Mouse (Mus musculus): ENCODE measurements at regions not wholly inside any gene's neighbourhood (a gene's known extent, or its start where the extent isn't known, plus 50 kb on each side); places are given as distances from the start of the nearest gene placed in this dataset.
A peak's percentile ranks its signal among the peaks of the same experiment; 100 is the strongest.

DNA sequence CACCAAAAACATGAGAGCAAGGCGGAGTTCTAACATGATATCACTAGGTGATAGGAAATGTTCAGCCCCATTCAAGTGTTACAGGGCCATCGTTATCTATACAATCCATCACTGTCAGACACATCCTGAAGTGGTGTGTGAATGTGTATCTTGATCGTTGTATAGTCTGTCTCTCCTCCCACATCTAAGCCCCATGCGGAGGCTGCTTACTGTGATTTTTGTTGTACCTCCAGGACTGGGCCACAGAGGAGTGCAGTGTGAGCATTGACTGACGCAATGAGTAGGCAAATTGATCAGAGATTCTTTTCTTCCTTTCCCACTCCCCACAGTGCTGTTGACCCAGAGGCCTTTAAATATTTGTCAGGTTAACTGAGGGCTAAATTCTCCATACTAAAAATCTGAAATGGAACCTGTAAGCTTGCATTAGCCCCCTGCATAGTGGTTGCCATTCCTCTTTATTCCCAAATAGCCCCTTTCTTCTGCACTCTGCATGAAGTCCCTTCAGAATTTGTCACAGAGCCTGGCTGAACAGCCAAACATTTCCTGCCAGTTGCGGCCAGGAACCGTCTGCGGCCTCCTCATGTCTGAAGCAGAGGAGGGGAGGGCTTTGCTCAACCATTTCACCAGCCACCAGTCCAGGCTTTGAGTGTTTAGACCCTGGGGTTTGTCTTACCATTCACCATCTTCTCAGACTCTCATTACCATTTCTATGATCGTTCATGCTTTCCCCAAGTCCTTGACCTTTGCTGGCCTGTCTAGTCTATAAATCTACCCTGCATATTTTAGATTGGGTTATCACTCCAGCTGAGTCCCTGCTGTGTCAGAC lies 119.3 kb downstream of the Ttc8 start:
- no peak for TF ChIP-seq CTCF (IDR thresholded peaks at IDR 0.05)
- H3K4me2 ChIP-seq (ENCODE audit: low read depth, low read length, poor library complexity, severe bottlenecking): no peak overlapping the region
- ATAC-seq (ENCODE audit: low FRiP score) (no peak), DNase-seq (ENCODE audit: low spot score) (peak; percentile 37)
- 28% methylated on average over 9 of the region's 9 CpGs for WGBS
- H3K4me3 ChIP-seq (ENCODE audit: low read depth, low read length): no peak overlapping the region
- H3K36me3 ChIP-seq (ENCODE audit: insufficient read depth, low read length): no peaks in the 10 kb centered on the region
- H3K9me3 ChIP-seq (ENCODE audit: low read length): no peaks in the 10 kb centered on the region
- no peak overlapping the region for H3K9ac ChIP-seq (replicated peaks; ENCODE audit: low read length, poor library complexity, severe bottlenecking)
- no peaks in the 10 kb centered on the region for H3K27me3 ChIP-seq (ENCODE audit: insufficient read depth, low read length)
- H3K27ac ChIP-seq (ENCODE audit: low read depth, low read length): no peak overlapping the region
- H3K4me1 ChIP-seq (ENCODE audit: insufficient read depth, low read length): peaks cover 2% of the 10 kb centered on the region; the same call in 1 of the 2 replicates

DNA sequence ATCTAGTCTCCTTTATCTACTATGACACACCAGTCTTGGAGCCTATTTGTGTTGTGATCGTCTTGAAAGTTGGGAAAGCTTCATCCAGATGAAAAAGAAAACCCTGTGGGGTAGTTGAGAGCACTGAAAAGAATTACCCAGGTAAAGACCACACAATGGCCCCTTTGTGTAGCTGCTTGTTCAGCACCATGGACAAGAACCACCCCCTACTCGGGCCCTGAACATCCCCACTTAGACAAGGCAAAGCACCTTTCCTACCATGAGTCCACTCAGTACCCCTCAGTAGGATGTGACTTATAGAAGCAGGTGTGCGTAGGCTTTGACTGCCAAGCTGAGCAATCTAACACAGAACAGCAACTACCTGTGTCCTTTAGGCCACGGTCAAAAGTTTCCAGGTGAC lies 121.2 kb downstream of the Ttc8 start:
- Histone ChIP-seq H3K36me3 (ENCODE audit: insufficient read depth, low read length) (no peaks in the 10 kb centered on the region), H3K4me2 (ENCODE audit: low read depth, low read length, poor library complexity, severe bottlenecking) (no peak overlapping the region)
- WGBS: 56% methylated on average over 4 of the region's 4 CpGs

DNA sequence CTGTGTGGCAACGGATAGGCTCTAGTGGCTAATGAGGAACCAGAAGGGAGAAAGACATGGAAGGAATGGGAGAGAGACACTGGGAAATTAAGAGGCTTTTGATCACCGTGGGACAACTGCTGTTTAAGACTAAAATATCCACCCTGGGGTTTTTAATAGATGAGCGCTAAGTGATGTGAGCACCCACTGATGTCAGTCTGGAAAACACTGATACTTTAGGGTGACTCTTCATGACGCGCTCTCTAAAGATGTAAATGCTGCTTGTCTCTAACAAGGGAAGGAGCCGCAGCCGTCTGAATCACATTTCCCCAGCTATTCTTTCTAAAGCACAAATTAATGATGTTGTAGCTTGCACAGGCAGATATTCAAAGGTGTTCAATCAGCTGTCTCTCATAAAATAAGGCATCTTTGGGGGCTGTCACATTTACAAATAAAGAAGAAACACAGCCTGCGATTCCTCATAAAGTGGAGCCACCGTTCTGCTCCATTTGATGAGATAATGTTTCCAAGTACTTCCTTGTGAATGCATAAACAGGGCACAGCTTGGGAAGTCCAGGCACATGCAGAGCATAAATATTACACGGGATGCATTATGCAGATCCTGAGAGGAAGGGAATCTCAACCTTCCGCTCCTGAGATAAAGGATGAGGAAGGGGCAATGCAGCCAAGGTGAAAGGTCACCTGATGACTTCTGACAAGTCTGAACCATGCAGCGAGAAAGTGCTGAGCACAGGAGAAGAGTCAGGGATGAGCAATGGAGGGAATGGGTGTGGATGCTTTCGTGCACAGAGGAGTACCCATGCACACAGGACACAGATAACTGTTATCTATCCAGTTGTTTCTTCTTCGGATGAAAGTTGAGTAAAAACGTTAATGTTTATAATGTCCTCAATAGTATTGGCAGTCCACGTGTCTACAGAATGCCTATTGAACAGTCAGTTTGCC lies 122.8 kb downstream of the Ttc8 start:
- H3K9me3 ChIP-seq (ENCODE audit: low read length): no peaks in the 10 kb centered on the region
- H3K36me3 ChIP-seq (ENCODE audit: insufficient read depth, low read length): no peaks in the 10 kb centered on the region
- ATAC-seq (ENCODE audit: low FRiP score): no peak
- DNase-seq (ENCODE audit: low spot score): no peak
- H3K27me3 ChIP-seq (ENCODE audit: insufficient read depth, low read length): no peaks in the 10 kb centered on the region
- WGBS: 63% methylated on average over 16 of the region's 16 CpGs
- H3K9ac ChIP-seq (replicated peaks; ENCODE audit: low read length, poor library complexity, severe bottlenecking): no peak overlapping the region
- H3K4me1 ChIP-seq (ENCODE audit: insufficient read depth, low read length): peaks cover 2% of the 10 kb centered on the region; the same call in 1 of the 2 replicates
- H3K27ac ChIP-seq (ENCODE audit: low read depth, low read length): no peak overlapping the region; the same call in 1 of the 2 replicates
- no peak overlapping the region for H3K4me2 ChIP-seq (ENCODE audit: low read depth, low read length, poor library complexity, severe bottlenecking)
- TF ChIP-seq CTCF (IDR thresholded peaks at IDR 0.05): no peak
- H3K4me3 ChIP-seq (ENCODE audit: low read depth, low read length): no peak overlapping the region

More for the DNA sequence above, 121.2 kb downstream of the Ttc8 start:
- ATAC-seq (ENCODE audit: low FRiP score) (no peak), DNase-seq (ENCODE audit: low spot score) (no peak)
- no peak overlapping the region for H3K4me3 ChIP-seq (ENCODE audit: low read depth, low read length)
- H3K27me3 ChIP-seq (ENCODE audit: insufficient read depth, low read length): no peaks in the 10 kb centered on the region
- no peak overlapping the region for H3K9ac ChIP-seq (replicated peaks; ENCODE audit: low read length, poor library complexity, severe bottlenecking)
- no peaks in the 10 kb centered on the region for H3K9me3 ChIP-seq (ENCODE audit: low read length)
- no peak overlapping the region for H3K27ac ChIP-seq (ENCODE audit: low read depth, low read length)
- no peak for TF ChIP-seq CTCF (IDR thresholded peaks at IDR 0.05)
- H3K4me1 ChIP-seq (ENCODE audit: insufficient read depth, low read length): peaks cover 2% of the 10 kb centered on the region; the same call in 1 of the 2 replicates

DNA sequence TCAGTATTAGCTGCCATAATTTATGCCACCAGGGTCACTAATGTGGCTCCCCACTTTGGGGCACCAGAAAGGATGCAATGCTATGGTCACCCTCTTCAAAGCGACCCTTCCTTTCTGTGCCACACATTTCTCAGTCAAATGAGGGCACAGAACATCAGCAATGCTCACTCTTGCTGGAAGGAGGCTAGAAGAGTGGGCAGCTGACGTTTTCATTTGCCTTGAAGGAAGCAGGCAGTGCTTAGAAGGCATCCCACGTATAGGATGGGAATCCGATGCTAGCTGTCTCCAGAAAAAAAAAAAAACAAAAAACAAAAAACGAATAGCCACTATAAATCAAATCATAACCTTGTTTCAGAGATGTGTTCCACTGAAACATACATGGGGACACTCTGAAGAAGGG lies 124.1 kb downstream of the Ttc8 start:
- Histone ChIP-seq H3K4me1 (ENCODE audit: insufficient read depth, low read length) (peaks cover 2% of the 10 kb centered on the region; the same call in 1 of the 2 replicates), H3K9me3 (ENCODE audit: low read length) (no peaks in the 10 kb centered on the region), H3K27ac (ENCODE audit: low read depth, low read length) (no peak overlapping the region), H3K36me3 (ENCODE audit: insufficient read depth, low read length) (no peaks in the 10 kb centered on the region), H3K4me2 (ENCODE audit: low read depth, low read length, poor library complexity, severe bottlenecking) (no peak overlapping the region), H3K9ac (replicated peaks; ENCODE audit: low read length, poor library complexity, severe bottlenecking) (no peak overlapping the region), H3K4me3 (ENCODE audit: low read depth, low read length) (no peak overlapping the region), H3K27me3 (ENCODE audit: insufficient read depth, low read length) (no peaks in the 10 kb centered on the region)
- no peak for DNase-seq (ENCODE audit: low spot score)
- WGBS: 74% methylated on average over 5 of the region's 5 CpGs
- no peak for ATAC-seq (ENCODE audit: low FRiP score)
- no peak for TF ChIP-seq CTCF (IDR thresholded peaks at IDR 0.05)

DNA sequence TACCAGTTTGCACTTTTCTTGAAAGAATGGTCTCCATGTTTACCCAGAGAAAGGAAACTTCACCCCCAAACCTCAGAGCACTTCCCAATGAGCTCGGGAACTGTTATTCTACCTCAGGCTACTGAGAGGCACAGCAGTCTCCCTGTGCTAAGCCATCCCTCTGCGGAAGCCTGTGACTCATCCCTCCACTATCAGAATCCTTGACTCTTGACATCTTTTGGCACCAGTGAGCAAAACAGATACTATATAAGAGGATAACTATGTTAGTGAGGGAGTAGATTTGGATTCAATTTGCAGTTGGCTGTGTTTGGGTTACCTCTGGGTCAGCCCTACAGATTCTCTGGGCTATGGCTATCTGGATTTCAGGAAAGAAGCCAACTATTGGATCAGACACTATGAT lies 130.1 kb downstream of the Ttc8 start:
- Histone ChIP-seq H3K4me2 (ENCODE audit: low read depth, low read length, poor library complexity, severe bottlenecking) (no peak overlapping the region), H3K9me3 (ENCODE audit: low read length) (no peaks in the 10 kb centered on the region), H3K9ac (replicated peaks; ENCODE audit: low read length, poor library complexity, severe bottlenecking) (no peak overlapping the region), H3K27ac (ENCODE audit: low read depth, low read length) (no peak overlapping the region), H3K36me3 (ENCODE audit: insufficient read depth, low read length) (no peaks in the 10 kb centered on the region), H3K27me3 (ENCODE audit: insufficient read depth, low read length) (no peaks in the 10 kb centered on the region), H3K4me3 (ENCODE audit: low read depth, low read length) (no peak overlapping the region), H3K4me1 (ENCODE audit: insufficient read depth, low read length) (no peaks in the 10 kb centered on the region)
- TF ChIP-seq CTCF (IDR thresholded peaks at IDR 0.05): no peak
- no peak for DNase-seq (ENCODE audit: low spot score)
- WGBS: 76% methylated on average over 2 of the region's 2 CpGs
- ATAC-seq (ENCODE audit: low FRiP score): no peak
